Mouse (Mus musculus) erythroblast, embryonic 14.5 days (primary cell): ENCODE measurements around the gene Psmc5.

ENCODE experiments used
- GATA1 ChIP-seq: IDR thresholded peaks from 2 replicates; pipeline ENCODE4 v1.6.1; 2012; ENCODE audit warnings: low read length, inconsistent platforms, mixed read lengths
- TAL1 ChIP-seq: IDR thresholded peaks from 3 replicates; pipeline ENCODE4 v1.6.1; 2012; ENCODE audit warnings: low read length, inconsistent platforms, mixed read lengths

GRCm38 (mm10) chr11:106268326-106269059 is 12.5 kb downstream of the Psmc5 start:
- TF ChIP-seq GATA1 (no peak), TAL1 (no peak)
